Mouse (Mus musculus) adrenal gland, postnatal 36 days (tissue): Measurements from ENCODE around the gene Higd2a. TPM values are rescaled to one million over a fixed set of nuclear protein-coding genes. Genes with fewer than 3 reads are reported as not detected.
A peak's percentile ranks its signal among the peaks of the same experiment; 100 is the strongest.
"Not testable (repeated sequence)": the region's sequence is repeated elsewhere in the genome, so short reads cannot be mapped to it uniquely, and the experiment has no call there.

ENCODE experiments used
- DNase-seq, 2 experiments: peaks; one replicate each; pipeline ENCODE4 v3.0.0; 2021; ENCODE audit warnings: mixed read lengths in 1 of 2
- total RNA-seq, 2 experiments: library from RNA; stranded (reverse); gene quantifications; 2 replicates each; pipeline ENCODE4 v1.2.3; 2021

Higd2a gene
- total RNA-seq, 2 experiments from 2014 or later, result 232 to 258 TPM

DNA sequence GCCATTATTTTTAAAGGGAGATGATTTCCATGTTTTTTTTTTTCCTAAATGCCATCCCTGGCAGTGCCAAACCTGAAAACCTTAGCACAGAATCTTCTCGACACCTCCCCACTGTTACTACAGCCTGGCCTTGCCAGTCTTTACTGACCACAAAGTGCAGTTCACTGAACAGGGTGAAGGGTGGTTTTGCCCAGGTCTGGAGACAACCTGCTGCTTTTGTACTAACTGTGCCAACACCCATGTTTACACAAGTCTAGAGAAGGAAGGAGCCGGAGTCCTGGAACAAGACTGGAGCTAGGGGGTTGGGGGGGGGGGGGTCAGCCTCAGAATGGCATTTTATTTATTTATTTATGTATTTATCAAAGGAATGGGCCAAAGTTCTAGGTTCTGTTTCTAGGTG is 8.6 kb upstream of the Higd2a start:
- DNase-seq, result no peak

DNA sequence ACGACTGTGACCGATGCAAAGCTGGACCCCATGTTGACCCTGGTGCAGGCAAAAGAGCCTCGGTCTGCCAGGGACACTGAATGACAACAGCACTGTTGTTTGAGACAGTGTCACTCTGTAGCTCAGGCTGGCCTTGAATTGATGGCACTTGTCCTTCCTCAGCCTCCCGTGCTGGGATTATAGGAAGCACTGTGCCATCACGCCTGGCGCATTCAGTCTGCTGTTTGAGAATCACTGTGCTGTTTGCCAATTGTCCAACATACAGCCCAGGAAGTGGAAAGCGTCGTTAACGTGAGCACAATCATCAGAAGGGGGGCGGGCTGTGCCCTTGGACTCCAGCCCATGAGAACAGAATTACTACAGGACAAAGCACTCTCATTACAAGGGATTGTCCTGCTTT is 7.9 kb upstream of the Higd2a start:
- DNase-seq, result peak; percentile 65 to 67

DNA sequence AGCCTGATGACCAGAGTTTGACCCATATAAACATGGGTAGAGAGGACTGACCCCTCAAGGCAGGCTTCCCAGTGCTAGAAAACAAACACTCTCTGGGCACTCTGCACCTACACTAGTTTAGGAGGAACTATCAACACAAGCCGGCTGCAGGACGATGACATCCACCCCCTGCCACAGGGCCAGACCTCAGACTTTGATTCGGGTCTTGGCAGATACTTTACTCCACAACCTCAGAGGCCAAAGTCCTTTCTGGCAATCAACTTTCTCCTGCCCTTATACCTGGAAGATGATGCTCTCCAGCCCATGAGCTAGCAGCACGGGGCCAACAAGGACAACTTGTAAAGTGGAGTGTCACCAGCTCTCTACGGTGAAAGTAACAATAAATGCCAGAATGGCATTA is 7.1 kb upstream of the Higd2a start:
- no peak for DNase-seq

DNA sequence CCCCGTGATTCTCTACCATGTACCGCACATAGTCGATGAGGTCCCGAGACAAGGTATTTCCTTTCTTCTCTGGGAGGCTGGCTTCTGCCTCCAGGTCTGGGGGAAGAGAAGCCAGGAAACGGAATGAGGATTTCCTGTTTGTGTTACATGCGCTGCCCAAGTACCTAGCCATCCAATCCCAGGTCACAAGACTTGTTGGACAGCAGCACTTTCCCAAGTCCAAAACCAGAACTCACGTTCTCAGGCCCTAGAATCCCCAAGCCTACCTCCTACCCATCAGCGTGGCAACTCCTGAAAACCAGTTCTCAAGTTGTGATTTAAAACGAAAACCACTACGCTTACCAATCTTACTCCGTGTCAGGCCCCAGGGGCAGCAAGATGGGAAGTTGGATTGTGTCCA is 4.2 kb upstream of the Higd2a start:
- no peak for DNase-seq

DNA sequence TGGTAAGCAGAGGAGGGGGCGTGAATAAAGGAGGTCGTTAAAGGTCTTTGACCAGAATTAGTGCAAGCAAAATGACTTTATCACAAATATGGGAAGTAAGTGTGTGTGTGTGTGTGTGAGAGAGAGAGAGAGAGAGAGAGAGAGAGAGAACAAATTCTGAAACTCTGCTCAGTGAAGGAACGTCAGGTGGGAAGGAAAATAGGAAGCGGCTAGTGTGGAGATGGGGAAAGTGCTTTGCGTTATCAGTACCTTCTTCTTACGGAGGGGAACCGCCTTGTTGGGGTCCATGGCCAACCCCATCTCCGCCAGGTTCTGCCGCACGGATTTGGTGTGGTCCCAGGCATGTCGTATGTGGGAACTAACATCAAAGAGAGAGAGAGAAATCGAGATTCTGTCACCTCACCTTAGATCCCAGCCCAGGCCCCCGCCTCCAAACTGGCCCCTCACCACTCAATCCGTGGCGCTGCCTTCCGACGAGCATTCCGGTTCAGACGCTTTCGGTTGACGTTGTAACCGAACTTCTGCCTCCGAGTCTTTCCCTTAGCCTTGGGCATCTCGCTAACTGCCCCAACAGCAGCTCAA is 502 bp upstream of the Higd2a start:
- DNase-seq, result no peak

DNA sequence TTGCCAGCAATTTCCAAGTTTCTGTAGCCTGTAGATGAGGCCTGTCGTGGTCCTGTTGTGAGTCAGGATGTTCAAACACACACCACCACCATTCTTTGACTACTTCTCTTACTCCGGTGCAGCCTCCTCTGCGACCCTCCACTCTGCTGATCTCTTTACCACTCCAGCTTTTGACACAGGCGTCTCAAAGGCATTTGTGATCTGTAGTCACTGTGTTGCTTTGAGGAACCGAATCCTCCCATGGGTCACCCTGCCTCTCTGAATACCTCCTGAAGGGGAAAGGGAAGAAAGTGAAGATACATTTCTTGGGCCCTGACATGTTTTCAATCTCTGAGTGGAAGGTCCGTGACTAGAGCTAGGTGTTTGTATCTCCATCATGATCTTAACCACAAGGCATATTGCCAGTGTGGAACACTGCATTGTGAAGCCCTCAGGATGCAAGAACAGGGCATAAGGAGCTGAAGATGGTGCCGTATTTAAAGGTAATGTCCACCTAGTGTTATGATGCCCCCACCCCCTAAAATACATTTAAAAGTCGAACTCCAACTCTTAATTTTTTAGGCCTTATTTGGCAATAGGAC is 1.9 kb downstream of the Higd2a start:
- no peak for DNase-seq

DNA sequence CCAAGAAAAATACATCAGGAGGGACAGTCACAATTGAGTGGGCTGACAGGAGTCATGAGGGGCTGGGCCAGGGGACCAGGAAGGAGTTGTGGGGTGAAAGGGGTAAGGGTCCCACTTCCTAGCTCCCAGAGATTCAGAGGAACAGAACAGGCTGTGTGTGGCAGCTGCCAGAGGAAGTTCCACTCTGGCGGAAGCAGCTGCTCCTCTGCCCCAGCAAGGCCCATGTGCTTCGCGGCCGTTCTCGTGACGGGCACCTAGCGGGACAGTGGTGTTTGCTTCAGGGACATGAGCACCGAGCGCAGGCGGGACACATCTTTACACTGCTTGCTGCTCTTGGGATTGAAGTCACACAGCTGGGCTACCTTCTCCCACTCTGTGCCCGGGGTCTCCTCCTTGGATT is 3.6 kb downstream of the Higd2a start:
- DNase-seq, result no peak

DNA sequence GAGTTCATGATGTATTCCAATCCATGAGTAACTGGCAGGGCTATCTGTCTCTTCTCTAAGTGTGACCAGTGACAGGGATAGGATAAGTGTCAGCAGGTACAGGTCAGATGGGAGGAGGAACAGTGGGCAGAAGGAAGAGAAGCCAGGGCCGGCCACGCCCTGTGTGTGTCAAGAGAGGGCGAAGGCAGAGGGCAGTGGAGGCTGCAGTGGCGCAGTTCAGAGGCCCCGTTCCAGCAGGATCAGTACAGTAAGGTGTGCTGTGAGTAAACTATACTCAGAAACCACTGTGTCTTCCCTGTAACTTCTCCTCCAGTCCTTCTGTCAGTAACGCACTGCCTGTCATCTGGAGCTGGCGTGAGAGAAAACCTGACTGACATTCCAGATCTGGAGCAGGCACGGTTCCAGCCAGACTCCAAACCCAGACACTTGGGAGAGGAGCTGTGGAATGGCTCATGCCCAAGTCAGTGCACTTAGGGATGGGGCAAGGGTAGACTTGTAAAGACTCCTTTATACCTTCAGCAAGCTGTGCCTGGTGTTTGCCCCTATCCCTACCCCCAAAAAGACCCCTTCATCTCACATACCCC is 6.2 kb downstream of the Higd2a start:
- no peak for DNase-seq

DNA sequence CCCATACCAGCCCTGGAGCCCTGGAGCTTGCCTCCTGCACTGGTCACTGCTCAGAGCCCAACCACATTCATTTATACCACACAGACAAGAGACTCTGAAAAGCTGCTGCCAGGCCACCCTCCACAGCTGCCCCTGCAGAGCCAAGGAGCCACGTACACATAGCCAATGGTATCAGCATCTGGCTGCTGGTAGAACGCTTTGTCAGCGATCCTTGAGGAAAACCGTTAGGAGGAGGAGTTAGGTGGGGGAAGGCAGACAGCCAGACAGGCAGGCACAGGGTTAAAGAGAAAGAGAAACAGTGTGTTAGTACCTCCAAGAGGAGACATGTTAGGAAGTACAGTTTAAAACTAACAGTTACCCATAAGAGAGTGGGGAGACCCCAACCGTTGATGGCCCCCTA is 6.9 kb downstream of the Higd2a start:
- no peak for DNase-seq

DNA sequence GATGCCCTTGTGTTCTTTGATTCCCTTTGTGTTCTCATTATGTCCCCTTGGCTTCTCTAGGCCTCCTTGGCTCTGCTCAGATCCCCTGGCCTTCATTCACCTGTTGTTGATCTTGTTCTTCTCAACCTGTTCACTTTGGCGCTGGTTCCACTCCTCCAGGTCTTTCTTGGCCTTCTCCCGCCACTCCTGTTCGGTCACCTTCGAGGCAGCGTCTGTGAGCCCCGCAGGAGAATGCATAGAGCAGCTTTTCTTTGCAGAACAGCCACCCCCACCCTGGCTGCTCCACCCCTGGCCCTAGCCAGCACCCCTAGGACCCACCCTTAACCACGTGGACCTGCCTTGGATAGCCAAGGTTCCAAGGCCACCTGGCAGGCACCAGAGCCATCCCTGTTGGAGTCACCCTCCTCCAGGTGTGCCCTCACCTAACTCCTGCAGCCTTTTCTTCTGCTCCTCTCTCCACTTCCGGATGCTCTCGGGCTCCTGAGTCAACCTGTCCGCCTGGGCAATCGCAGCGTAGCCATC is 8.7 kb downstream of the Higd2a start:
- DNase-seq, result no peak

DNA sequence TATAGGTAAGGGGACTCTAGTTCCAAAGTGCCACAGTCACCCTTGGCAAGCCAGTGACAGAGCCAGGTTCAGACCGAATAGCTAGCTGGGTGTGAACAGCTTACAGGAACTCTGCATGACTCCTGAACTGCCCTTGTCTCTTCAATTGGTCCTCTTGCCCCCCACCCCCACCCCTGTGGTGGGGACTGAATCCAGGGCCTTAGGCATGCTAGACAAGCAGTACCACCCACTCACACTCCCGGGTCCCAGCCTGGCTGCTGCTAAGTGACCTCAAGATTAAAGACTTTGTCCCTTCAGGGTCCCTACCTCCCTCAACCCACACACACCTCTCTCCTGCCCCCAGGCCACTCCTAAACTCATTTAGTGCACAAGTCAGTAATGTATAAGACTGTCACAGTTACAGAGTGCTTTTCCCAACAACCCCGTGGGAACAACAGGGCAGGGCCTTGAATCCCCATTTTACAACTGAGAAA is 12.7 kb downstream of the Higd2a start:
- DNase-seq, result no peak

DNA sequence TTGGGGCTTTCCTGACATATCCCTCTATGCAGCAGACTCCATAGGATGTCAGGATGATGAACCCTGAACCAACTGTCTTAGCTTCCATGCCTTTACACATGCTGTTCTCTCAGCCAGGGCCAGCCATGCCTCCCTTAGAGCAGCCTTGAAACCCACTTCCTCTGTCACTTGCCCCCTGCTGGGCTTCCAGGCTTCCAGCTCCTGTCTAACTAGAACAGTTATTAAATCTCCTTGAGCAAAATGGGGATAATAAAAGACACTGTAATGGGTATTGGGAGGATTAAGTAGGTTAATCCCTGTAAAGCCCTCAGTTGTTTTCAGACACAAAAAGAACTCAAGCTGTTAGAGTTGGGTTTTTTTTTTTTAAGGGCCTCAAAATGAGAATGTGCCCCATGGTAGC is 13.5 kb downstream of the Higd2a start:
- no peak for DNase-seq

DNA sequence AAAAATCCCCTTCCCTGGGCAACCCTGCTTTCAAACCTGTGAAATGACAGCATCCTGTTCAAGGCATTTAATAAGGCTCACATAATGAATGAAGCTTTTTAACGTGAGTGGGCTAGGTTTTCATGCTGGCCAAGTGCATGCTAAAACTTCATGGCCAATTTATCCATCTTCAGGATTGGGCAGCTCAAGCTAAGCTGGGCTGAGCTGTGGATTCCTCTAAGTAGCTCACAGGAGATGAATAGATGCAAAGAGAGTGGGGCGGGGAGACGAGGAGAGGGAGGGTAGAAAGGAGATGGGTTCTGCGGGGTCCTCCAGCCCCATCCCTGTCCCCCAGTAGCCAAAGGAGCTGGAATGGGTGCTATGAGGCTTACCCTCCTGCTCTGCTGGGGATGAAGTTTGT is 14.2 kb downstream of the Higd2a start:
- no peak for DNase-seq

DNA sequence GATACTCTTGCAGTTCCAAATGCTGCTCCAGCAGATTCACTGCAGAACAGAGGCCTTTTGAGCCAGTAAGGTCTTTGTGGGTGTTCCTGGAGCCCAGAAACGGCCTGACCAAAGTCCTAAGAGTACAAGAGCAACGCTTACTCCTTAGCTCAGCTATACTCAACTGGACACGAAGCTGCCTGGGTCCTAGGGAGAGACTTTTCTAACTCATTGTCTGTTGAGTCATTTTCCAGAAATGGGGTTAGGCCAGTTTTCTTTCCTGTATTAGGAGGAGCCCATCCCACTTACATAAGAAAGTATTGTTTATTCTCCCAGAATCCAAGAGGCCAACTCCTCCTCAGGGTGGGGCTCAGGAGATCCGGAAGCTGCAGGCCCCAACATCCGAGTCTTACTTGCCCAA is 15.4 kb downstream of the Higd2a start:
- no peak for DNase-seq

DNA sequence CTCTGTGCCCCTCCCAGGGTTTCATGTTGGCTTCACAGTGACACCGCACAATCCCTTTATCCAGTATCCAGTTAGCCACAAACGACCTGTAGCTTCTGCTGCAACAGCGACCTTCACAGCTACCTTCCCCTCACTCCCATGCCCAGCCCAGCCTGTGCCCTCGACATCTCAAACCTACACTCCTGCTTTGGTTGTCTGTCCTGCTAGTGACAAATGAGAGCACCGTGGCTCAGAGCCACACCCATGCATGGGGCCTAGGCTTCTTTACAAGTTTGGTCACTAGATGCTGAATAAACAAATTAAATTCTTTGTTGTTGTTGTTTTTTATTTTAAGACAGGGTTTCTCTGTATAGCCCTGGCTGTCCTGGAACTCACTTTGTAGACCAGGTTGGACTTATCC is 17.2 kb downstream of the Higd2a start:
- DNase-seq, result no peak

DNA sequence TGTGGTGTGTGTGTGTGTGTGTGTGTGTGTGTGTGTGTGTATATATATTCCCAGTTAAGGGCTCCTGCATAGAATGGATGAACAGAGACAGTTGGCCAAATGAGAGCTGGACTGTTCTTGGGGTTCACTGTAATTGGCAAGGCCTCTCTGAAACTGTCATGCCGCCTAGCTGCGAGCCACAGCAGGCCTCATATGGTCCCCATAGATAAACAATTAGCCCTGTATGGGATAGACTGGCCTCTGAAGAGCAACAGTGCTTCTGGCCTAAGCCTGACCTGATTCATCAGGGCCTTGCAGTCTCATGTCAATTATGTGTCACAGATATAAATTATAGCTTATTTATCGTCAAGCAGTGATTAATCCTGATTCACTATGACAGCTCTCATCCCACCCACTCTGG is 18.0 kb downstream of the Higd2a start:
- no peak for DNase-seq

DNA sequence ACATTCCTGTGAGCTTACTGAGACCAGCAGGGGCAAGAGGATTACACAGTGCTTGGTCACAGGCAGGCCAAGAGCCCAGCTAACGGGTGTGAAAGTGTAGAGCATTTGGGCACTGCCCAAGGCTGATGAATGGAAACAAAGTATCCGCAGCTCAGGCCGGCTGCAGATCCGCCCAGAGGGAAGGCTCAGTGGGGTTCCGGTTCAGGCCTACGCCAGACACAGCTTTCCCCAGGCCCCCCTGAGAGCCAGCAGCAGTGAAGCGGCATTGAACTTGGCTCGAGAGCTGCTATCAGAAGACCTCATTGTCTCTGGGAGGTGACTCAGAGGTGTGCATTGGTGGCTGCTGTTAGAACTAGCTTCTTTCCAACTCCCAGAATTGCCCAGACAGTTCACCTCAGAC is 18.7 kb downstream of the Higd2a start:
- peak in 1 of 2 experiments; percentile 17 for DNase-seq

DNA sequence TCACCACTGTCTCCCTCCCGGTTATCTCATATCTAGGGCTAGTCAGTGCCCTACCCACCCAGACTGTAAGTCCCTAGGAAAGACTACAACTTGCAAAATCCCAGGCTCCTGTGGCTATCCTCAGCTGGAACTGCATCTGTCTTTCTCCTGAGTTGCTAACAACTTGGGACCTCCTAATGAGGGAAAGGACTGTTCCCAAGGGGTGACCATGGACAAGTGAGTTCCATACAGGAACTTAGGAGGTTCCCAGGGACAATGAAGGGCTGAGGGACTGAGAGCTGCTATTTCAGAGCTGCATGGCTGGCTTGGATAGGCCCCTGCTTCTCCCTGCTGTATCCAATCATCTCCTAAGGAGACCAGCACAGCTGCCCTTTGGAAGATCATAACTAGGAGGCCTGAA is 19.3 kb downstream of the Higd2a start:
- no peak for DNase-seq

DNA sequence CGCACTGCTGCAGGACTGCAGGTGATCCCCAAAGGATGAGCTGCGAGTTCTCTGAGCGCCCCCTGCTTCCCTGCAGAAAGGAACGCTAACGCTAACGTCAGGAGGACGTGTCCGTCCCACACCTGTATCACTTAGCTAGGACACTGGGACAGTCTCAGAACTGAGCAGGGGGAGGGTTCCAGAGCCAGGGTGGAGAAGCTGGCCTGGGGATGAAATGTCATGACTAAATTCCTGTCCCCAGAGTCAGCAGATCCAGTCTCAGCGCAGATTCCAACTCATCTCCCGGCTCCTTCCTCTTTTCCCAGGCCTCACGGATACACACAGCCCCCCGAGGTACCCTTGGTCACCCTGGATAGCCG is 20.6 kb downstream of the Higd2a start:
- peak; percentile 39 to 40 for DNase-seq

DNA sequence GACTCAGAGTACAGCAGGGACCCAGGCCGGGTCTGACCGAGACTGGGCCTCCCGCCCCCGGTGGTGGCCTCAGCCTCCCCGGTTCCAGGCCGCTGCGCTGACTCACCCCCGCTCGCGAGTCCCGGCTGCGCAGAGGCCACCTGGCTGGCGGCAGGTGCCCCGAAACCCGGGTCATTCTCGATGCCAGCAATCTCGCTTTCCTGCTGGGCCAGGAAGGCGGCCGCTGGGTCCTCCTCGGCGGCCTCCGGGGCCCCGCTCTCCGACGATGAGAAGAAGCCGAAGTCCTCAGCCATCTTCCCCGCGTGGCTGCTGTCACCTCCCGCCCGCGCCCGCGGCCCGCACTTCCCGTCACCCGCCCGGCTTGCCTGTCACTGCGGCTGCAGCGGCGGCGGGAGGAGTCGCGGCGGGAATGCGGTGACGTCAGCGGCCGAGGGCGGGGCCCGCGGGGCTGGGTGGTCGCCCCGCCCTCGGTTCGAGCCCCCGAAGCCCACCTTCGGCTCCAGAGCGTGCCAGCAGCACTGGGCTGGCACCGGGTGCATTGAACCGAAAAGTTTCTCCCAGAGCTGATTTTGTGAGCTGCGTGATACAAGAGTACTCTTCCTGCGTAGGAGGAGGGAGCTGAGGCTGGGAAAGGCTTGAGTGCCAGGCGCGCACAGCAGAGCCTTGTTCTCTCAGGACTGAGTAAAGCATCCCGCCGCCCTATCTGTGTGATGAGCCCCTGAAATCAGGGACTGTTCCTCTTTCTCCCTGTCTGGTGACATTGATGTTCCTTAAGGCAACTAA is 21.2 kb downstream of the Higd2a start, which contains the start of gene Cltb:
Gene Cltb, minus strand, starts transcription at position 373 of the 783 bp plus-strand sequence.
- DNase-seq, result peak; percentile 93 to 96

DNA sequence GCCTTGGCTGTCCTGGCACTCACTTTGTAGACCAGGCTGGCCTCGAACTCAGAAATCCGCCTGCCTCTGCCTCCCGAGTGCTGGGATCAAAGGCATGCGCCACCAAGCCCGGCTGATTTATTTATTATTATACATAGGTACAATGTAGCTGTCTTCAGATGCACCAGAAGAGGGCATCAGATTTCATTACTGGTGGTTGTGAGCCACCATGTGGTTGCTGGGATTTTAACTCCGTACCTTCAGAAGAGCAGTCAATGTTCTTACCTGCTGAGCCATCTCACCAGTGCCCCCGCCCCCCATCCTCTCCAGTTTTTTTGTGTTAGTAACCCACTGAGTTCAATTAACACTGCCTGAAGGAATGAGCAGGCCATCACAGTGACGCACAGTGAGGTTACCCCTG is 23.1 kb downstream of the Higd2a start:
- not testable (repeated sequence) for DNase-seq

DNA sequence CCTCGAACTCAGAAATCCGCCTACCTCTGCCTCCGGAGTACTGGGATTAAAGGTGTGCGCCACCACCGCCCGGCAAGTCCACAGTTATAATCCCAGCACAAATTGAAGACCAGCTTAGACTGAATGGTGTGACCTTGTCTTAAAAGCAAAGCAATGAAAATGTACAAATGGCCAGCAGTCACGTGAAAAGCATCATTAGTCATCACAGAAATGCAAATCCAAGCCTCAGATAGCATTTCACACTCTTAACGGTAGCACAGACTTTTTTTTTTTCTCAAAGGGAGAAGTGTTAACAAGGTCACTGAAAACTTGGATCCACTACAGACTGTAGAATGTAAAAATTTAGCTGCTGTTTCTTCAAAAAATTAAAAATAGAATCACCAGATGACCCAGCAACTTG is 26.3 kb downstream of the Higd2a start:
- DNase-seq, result no peak

DNA sequence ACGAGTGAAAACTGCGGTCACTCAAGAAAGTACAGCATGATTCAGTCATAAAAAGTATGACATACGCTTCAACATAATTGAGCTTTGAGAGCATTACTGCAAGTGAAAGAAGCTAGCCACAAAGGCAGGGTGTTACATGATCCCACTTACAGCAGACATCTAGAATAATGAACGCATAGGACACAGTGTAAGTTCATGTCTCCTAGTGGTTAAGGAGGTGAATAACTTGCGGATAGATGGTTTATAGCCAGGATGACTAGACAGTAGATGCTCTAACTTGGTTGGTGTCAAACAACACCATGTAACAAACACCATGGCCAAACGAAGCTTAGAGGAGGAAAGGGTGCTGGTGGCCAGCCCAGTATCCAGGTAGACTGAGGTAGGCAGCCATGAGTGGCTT is 27.0 kb downstream of the Higd2a start:
- no peak for DNase-seq
